Mouse (Mus musculus): ENCODE measurements around the gene Dync1i2. TPM values are rescaled to one million over a fixed set of nuclear protein-coding genes. Genes with fewer than 3 reads are reported as not detected.
A peak's percentile ranks its signal among the peaks of the same experiment; 100 is the strongest.

Dync1i2 gene
- 163 and 175 TPM in 2 replicates for polyA plus RNA-seq (2012; rRNA removed)

- DNase-seq (ENCODE audit: extremely low spot score in 1 of 2, low spot score in 1 of 2): peak; percentile 93 to 94
Measured at GRCm38 (mm10) chr2:71211591-71212359, at the start of gene Dync1i2. TSS of gene Dync1i2 (plus strand) at chr2:71211706.

- no peak for DNase-seq (ENCODE audit: extremely low spot score in 1 of 2, low spot score in 1 of 2)
Measured at GRCm38 (mm10) chr2:71162831-71163621, 48.5 kb upstream of the Dync1i2 start.

- DNase-seq (ENCODE audit: extremely low spot score in 1 of 2, low spot score in 1 of 2): no peak
Measured at GRCm38 (mm10) chr2:71167211-71167610, 44.3 kb upstream of the Dync1i2 start.

- no peak for DNase-seq (ENCODE audit: extremely low spot score in 1 of 2, low spot score in 1 of 2)
Measured at GRCm38 (mm10) chr2:71168461-71169021, 43.0 kb upstream of the Dync1i2 start.

- no peak for DNase-seq (ENCODE audit: extremely low spot score in 1 of 2, low spot score in 1 of 2)
Measured at GRCm38 (mm10) chr2:71173031-71173430, 38.5 kb upstream of the Dync1i2 start.

GRCm38 (mm10) chr2:71176329-71177249 is 34.9 kb upstream of the Dync1i2 start:
- DNase-seq (ENCODE audit: extremely low spot score in 1 of 2, low spot score in 1 of 2): no peak

- no peak for DNase-seq (ENCODE audit: extremely low spot score in 1 of 2, low spot score in 1 of 2)
Measured at GRCm38 (mm10) chr2:71177250-71177615, 34.3 kb upstream of the Dync1i2 start.

- DNase-seq (ENCODE audit: extremely low spot score in 1 of 2, low spot score in 1 of 2): no peak
Measured at GRCm38 (mm10) chr2:71177760-71178159, 33.7 kb upstream of the Dync1i2 start.

GRCm38 (mm10) chr2:71179716-71180115 is 31.8 kb upstream of the Dync1i2 start:
- no peak for DNase-seq (ENCODE audit: extremely low spot score in 1 of 2, low spot score in 1 of 2)

- DNase-seq (ENCODE audit: extremely low spot score in 1 of 2, low spot score in 1 of 2): no peak
Measured at GRCm38 (mm10) chr2:71180566-71181217, 30.8 kb upstream of the Dync1i2 start.

GRCm38 (mm10) chr2:71187950-71188349 is 23.6 kb upstream of the Dync1i2 start:
- DNase-seq (ENCODE audit: extremely low spot score in 1 of 2, low spot score in 1 of 2): no peak

- no peak for DNase-seq (ENCODE audit: extremely low spot score in 1 of 2, low spot score in 1 of 2)
Measured at GRCm38 (mm10) chr2:71188861-71189260, 22.6 kb upstream of the Dync1i2 start.

GRCm38 (mm10) chr2:71191391-71192194 is 19.9 kb upstream of the Dync1i2 start:
- DNase-seq (ENCODE audit: extremely low spot score in 1 of 2, low spot score in 1 of 2): no peak

GRCm38 (mm10) chr2:71192195-71192807 is 19.2 kb upstream of the Dync1i2 start:
- DNase-seq (ENCODE audit: extremely low spot score in 1 of 2, low spot score in 1 of 2): no peak

- DNase-seq (ENCODE audit: extremely low spot score in 1 of 2, low spot score in 1 of 2): no peak
Measured at GRCm38 (mm10) chr2:71194137-71194960, 17.2 kb upstream of the Dync1i2 start.

GRCm38 (mm10) chr2:71196947-71197346 is 14.6 kb upstream of the Dync1i2 start:
- DNase-seq (ENCODE audit: extremely low spot score in 1 of 2, low spot score in 1 of 2): no peak

GRCm38 (mm10) chr2:71198907-71199306 is 12.6 kb upstream of the Dync1i2 start:
- no peak for DNase-seq (ENCODE audit: extremely low spot score in 1 of 2, low spot score in 1 of 2)

GRCm38 (mm10) chr2:71200485-71200884 is 11.0 kb upstream of the Dync1i2 start:
- DNase-seq (ENCODE audit: extremely low spot score in 1 of 2, low spot score in 1 of 2): peak in 1 of 2 experiments; percentile 28

Data from frontal cortex, adult 2 months (tissue).